Mouse (Mus musculus) left cerebral cortex, adult 2 months (tissue): ENCODE measurements at regions not wholly inside any gene's neighbourhood (a gene's known extent, or its start where the extent isn't known, plus 50 kb on each side); places are given as distances from the start of the nearest gene placed in this dataset.

Experiments used
- DNase-seq, 2 experiments: peaks; one replicate each; pipeline ENCODE4 v3.0.0; 2021 to 2022; ENCODE audit warnings: low spot score in 2 of 2, mixed read lengths in 1 of 2; ENCODE audit errors: extremely low spot score in 1 of 2
- H3K27ac ChIP-seq: fragments of 200-600 bp; 2 replicates; pipeline ENCODE4 v1.8.1; 2022
- H3K4me3 ChIP-seq: fragments of 200-600 bp; 2 replicates; pipeline ENCODE4 v1.8.1; 2022
- CTCF ChIP-seq: fragments of 200-600 bp; IDR thresholded peaks from 2 replicates; pipeline ENCODE4 v1.8.1; 2022; ENCODE audit warnings: antibody characterized with exemption, mild to moderate bottlenecking, moderate library complexity
- intact Hi-C: fragments of 180-260 bp; cut with DNase I; formaldehyde crosslinking; loops from one replicate; pipeline ENCODE4 v1.15.1; 2025

DNA sequence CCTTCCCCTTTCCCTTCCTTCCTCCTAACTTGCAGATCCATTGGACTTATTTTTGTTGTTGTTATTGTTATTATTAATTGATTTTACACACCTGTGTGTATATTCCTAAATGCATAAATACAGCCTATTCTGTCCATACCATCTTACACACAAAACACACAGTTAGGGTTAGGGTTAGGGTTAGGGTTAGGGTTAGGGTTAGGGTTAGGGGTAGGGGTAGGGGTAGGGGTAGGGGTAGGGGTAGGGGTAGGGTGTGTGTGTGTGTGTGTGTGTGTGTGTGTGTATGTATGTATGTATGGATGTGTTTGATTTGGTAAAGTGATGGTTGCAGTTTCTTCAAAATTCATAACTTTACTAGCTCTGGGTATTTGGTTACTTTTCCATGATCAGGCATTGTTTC lies 892.5 kb upstream of the Cdh18 start:
- intact Hi-C loops = no loop called here
- H3K27ac ChIP-seq = no peak overlapping the region
- TF ChIP-seq CTCF = no peak
- DNase-seq = no peak
- no peak overlapping the region for H3K4me3 ChIP-seq

DNA sequence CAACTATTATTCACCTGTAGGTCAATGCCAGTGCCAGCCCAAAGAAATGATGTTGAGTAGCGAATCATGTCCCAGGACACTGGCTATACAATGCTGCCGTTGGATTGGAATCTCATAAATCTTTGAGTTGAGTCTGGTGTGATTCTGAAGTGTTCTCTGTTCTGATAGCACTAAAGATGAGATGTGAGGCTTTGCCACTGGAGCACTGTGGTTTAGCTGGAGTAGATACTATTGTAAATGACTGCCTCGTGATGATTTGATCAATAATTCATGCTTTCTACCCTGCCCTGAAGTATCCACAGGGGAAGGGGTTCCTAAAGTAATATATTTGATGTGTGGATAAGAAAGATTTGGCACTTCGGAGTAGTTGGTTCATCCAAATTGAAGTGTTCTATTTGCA lies 884.6 kb upstream of the Cdh18 start:
- no peak for DNase-seq
- no peak overlapping the region for H3K27ac ChIP-seq
- intact Hi-C loops = no loop called here
- no peak overlapping the region for H3K4me3 ChIP-seq
- no peak for TF ChIP-seq CTCF

DNA sequence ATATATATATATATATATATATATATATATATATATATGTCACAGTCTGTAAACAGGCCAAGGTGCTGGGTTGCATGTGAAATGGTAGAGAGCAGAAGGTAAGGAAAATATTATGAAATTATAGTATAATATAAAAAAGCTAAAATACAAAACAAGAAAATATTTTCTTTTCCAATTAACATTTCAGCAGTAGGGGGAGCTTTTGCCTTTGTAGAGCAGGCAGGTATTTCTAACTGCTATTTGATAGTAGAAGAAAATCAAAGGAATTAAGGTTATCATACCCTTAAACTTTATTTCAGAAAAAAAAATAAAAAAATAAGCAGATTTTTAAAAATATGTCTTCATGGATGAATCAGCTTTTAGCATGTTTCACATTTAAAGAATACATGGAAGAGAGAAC lies 879.1 kb upstream of the Cdh18 start:
- no peak for DNase-seq
- peak; percentile 38 for TF ChIP-seq CTCF
- H3K4me3 ChIP-seq = no peak overlapping the region
- intact Hi-C loops = no loop called here
- no peak overlapping the region for H3K27ac ChIP-seq

DNA sequence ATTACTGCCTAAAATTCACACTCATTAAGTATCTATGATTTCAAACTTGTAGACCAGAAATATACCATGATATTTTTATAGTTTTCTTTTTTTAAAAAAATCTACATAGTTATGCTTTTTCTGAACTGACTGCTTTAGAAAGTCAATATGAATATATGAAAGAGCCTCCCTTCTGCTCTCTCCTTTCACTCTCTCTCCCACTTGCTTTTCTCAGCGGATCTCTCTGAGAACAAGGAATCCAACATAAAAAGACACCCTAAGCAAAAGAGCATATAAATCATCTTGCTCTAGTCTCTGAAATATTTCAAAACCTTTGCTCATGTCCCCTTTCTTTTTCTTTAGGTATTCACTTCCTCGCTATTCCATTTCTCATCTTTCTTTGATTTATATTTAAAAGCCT lies 864.7 kb upstream of the Cdh18 start:
- H3K4me3 ChIP-seq = no peak overlapping the region
- TF ChIP-seq CTCF = no peak
- no peak for DNase-seq
- H3K27ac ChIP-seq = no peak overlapping the region
- intact Hi-C loops = no loop called here
